Mouse (Mus musculus): ENCODE data around the gene Ttc4. TPM values are rescaled to one million over a fixed set of nuclear protein-coding genes. Genes with fewer than 3 reads are reported as not detected.

The Ttc4 gene
- total and polyA plus RNA-seq, 3 experiments = 54.8 TPM; not detected in 1

DNA sequence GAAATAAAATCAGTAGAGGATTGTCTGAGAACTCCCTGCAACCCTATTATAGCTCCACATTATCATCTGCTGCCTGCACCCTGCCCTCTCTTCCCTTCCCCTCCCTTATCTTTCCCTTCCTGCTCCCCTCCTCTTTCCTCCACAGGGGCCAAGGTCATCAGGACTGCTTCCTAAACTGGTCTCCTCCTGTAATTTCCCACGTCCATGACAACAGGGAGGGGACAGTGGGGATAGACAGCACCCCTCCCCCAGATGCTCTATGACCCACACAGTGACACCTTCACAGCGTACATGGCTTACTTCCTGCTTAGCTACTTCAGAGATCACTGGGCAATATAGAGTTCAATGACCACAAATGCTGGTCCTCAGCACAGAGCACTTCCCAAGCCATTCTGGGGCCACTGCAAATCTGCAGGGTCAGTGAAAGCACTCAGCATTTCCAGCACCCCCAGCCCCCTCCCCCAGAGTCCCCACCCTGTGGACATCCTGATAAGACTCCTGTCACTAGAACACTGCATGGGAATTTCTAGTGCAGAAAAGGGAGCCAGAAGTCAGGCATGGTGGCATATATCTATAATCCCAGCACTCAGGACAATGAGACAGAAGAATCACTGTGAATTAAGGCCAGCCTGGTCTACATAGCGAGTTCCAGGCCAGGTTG, 10.0 kb upstream of the Ttc4 start:
- Histone ChIP-seq H3K4me1 (ENCODE audit: control insufficient read depth in 1 of 2, insufficient read depth in 2 of 2, low read length in 2 of 2) (no peaks in the 10 kb centered on the region), H3K36me3 (ENCODE audit: control insufficient read depth in 1 of 2, insufficient read depth in 2 of 2, low read length in 2 of 2) (no peaks in the 10 kb centered on the region), H3K4me3 (ENCODE audit: control insufficient read depth in 1 of 2, insufficient read depth in 1 of 2, low read depth in 2 of 2, low read length in 2 of 2) (no peak overlapping the region), H3K9me3 (replicated peaks; ENCODE audit: insufficient read depth, low read length) (no peaks in the 10 kb centered on the region), H3K27ac (ENCODE audit: control insufficient read depth, low read depth, low read length) (no peak overlapping the region), H3K27me3 (ENCODE audit: control insufficient read depth in 1 of 2, insufficient read depth in 2 of 2, low read length in 2 of 2) (peaks cover 13 to 18% of the 10 kb centered on the region in 2 experiments), H3K79me2 (ENCODE audit: control insufficient read depth, insufficient read depth, low read length, poor library complexity) (no peaks in the 10 kb centered on the region), H3K9ac (ENCODE audit: control insufficient read depth, low read depth, low read length, poor library complexity, severe bottlenecking) (no peak overlapping the region)
- TF ChIP-seq ZKSCAN1 (IDR thresholded peaks at IDR 0.05; ENCODE audit: low read depth, low read length) (no peak), NELFE (IDR thresholded peaks at IDR 0.05; ENCODE audit: low read depth, low read length) (no peak), KAT2A (conservative IDR thresholded peaks at IDR 0.05; ENCODE audit: low read depth, low read length) (no peak), NRF1 (IDR thresholded peaks at IDR 0.05; ENCODE audit: insufficient read depth, low read depth, low read length, poor library complexity, severe bottlenecking) (no peak), GABPA (IDR thresholded peaks at IDR 0.05; ENCODE audit: low read depth, low read length) (no peak), TCF12 (IDR thresholded peaks at IDR 0.05; ENCODE audit: low read depth, low read length) (no peak), POLR2AphosphoS2 (IDR thresholded peaks at IDR 0.05; ENCODE audit: low read length) (no peak), TBP (IDR thresholded peaks at IDR 0.05; ENCODE audit: low read depth, low read length) (no peak), MEF2A (IDR thresholded peaks at IDR 0.05; ENCODE audit: extremely low read depth, insufficient replicate concordance, low read depth, low read length, poor library complexity, severe bottlenecking) (no peak), UBTF (IDR thresholded peaks at IDR 0.05; ENCODE audit: borderline replicate concordance, insufficient read depth, low read depth, low read length) (no peak), CHD1 (IDR thresholded peaks at IDR 0.05; ENCODE audit: low read depth, low read length) (no peak), CHD2 (IDR thresholded peaks at IDR 0.05; ENCODE audit: low read length) (no peak), GATA1 (IDR thresholded peaks at IDR 0.05; ENCODE audit: low read depth, low read length) (no peak), RCOR1 (IDR thresholded peaks at IDR 0.05; ENCODE audit: low read depth, low read length) (no peak), RAD21 (IDR thresholded peaks at IDR 0.05; ENCODE audit: low read depth, low read length) (no peak), SMC3 (IDR thresholded peaks at IDR 0.05; ENCODE audit: low read depth, low read length) (no peak), MXI1 (IDR thresholded peaks at IDR 0.05; ENCODE audit: low read depth, low read length) (no peak), ELF1 (IDR thresholded peaks at IDR 0.05; ENCODE audit: low read depth, low read length) (no peak), POLR2AphosphoS5 (IDR thresholded peaks at IDR 0.05; ENCODE audit: borderline replicate concordance, low read depth, low read length) (no peak), ZC3H11A (IDR thresholded peaks at IDR 0.05; ENCODE audit: low read depth, low read length) (no peak)
- DNase-seq (ENCODE audit: low read depth, low spot score) = no peak
